Mouse (Mus musculus): ENCODE measurements around the gene Rgs4. TPM values are rescaled to one million over a fixed set of nuclear protein-coding genes. Genes with fewer than 3 reads are reported as not detected.

The Rgs4 gene
- polyA plus RNA-seq (2012; ENCODE audit: insufficient read depth, insufficient read length, missing spikeins): 4.9 and 7.3 TPM in 2 replicates

- no peaks in the 10 kb centered on the region for H3K4me1 ChIP-seq (ENCODE audit: control insufficient read depth, insufficient read depth, insufficient read length, low read length)
- H3K4me3 ChIP-seq (ENCODE audit: insufficient read depth, low read depth, low read length): peak within 1 kb of the TSS; percentile 48
- no peak within 1 kb of the TSS; the same call in 1 of the 2 replicates for H3K27ac ChIP-seq (replicated peaks; ENCODE audit: low read depth, low read length)
Observed at GRCm38 (mm10) chr1:169747473-169747872, at the start of gene Rgs4. Gene Rgs4 (minus strand): TSS chr1:169747642.

- Histone ChIP-seq H3K4me1 (ENCODE audit: control insufficient read depth, insufficient read depth, insufficient read length, low read length) (no peaks in the 10 kb centered on the region), H3K4me3 (ENCODE audit: insufficient read depth, low read depth, low read length) (no peak overlapping the region)
Observed at GRCm38 (mm10) chr1:169792437-169792836, 45.0 kb upstream of the Rgs4 start.

GRCm38 (mm10) chr1:169785981-169786380, 38.5 kb upstream of the Rgs4 start:
- no peak overlapping the region for H3K4me3 ChIP-seq (ENCODE audit: insufficient read depth, low read depth, low read length)
- no peaks in the 10 kb centered on the region for H3K4me1 ChIP-seq (ENCODE audit: control insufficient read depth, insufficient read depth, insufficient read length, low read length)
- no peak overlapping the region for H3K27ac ChIP-seq (replicated peaks; ENCODE audit: low read depth, low read length)

More at GRCm38 (mm10) chr1:169792437-169792836, 45.0 kb upstream of the Rgs4 start:
- no peak overlapping the region for H3K27ac ChIP-seq (replicated peaks; ENCODE audit: low read depth, low read length)

- Histone ChIP-seq H3K27ac (replicated peaks; ENCODE audit: low read depth, low read length) (no peak overlapping the region), H3K4me1 (ENCODE audit: control insufficient read depth, insufficient read depth, insufficient read length, low read length) (no peaks in the 10 kb centered on the region), H3K4me3 (ENCODE audit: insufficient read depth, low read depth, low read length) (no peak overlapping the region)
Observed at GRCm38 (mm10) chr1:169776566-169776965, 29.1 kb upstream of the Rgs4 start.

GRCm38 (mm10) chr1:169764619-169764955, 17.1 kb upstream of the Rgs4 start:
- H3K27ac ChIP-seq (replicated peaks; ENCODE audit: low read depth, low read length): no peak overlapping the region
- H3K4me1 ChIP-seq (ENCODE audit: control insufficient read depth, insufficient read depth, insufficient read length, low read length): no peaks in the 10 kb centered on the region
- no peak overlapping the region for H3K4me3 ChIP-seq (ENCODE audit: insufficient read depth, low read depth, low read length)

GRCm38 (mm10) chr1:169763858-169764618, 16.6 kb upstream of the Rgs4 start:
- H3K27ac ChIP-seq (replicated peaks; ENCODE audit: low read depth, low read length): no peak overlapping the region
- H3K4me1 ChIP-seq (ENCODE audit: control insufficient read depth, insufficient read depth, insufficient read length, low read length): no peaks in the 10 kb centered on the region

GRCm38 (mm10) chr1:169762524-169762923, 15.1 kb upstream of the Rgs4 start:
- no peak overlapping the region for H3K27ac ChIP-seq (replicated peaks; ENCODE audit: low read depth, low read length)
- no peaks in the 10 kb centered on the region for H3K4me1 ChIP-seq (ENCODE audit: control insufficient read depth, insufficient read depth, insufficient read length, low read length)

More at GRCm38 (mm10) chr1:169763858-169764618, 16.6 kb upstream of the Rgs4 start:
- H3K4me3 ChIP-seq (ENCODE audit: insufficient read depth, low read depth, low read length): no peak overlapping the region

GRCm38 (mm10) chr1:169756532-169756931, 9.1 kb upstream of the Rgs4 start:
- Histone ChIP-seq H3K4me1 (ENCODE audit: control insufficient read depth, insufficient read depth, insufficient read length, low read length) (no peaks in the 10 kb centered on the region), H3K27ac (replicated peaks; ENCODE audit: low read depth, low read length) (no peak overlapping the region), H3K4me3 (ENCODE audit: insufficient read depth, low read depth, low read length) (no peak overlapping the region)

More at GRCm38 (mm10) chr1:169762524-169762923, 15.1 kb upstream of the Rgs4 start:
- H3K4me3 ChIP-seq (ENCODE audit: insufficient read depth, low read depth, low read length): no peak overlapping the region

- Histone ChIP-seq H3K27ac (replicated peaks; ENCODE audit: low read depth, low read length) (no peak overlapping the region), H3K4me3 (ENCODE audit: insufficient read depth, low read depth, low read length) (no peak overlapping the region), H3K4me1 (ENCODE audit: control insufficient read depth, insufficient read depth, insufficient read length, low read length) (no peaks in the 10 kb centered on the region)
Observed at GRCm38 (mm10) chr1:169752395-169752794, 5.0 kb upstream of the Rgs4 start.

- no peak overlapping the region for H3K27ac ChIP-seq (replicated peaks; ENCODE audit: low read depth, low read length)
- no peaks in the 10 kb centered on the region for H3K4me1 ChIP-seq (ENCODE audit: control insufficient read depth, insufficient read depth, insufficient read length, low read length)
- H3K4me3 ChIP-seq (ENCODE audit: insufficient read depth, low read depth, low read length): no peak overlapping the region
Observed at GRCm38 (mm10) chr1:169748439-169748838, 997 bp upstream of the Rgs4 start.

- Histone ChIP-seq H3K27ac (replicated peaks; ENCODE audit: low read depth, low read length) (no peak overlapping the region), H3K4me3 (ENCODE audit: insufficient read depth, low read depth, low read length) (no peak overlapping the region), H3K4me1 (ENCODE audit: control insufficient read depth, insufficient read depth, insufficient read length, low read length) (no peaks in the 10 kb centered on the region)
Observed at GRCm38 (mm10) chr1:169747902-169748301, 460 bp upstream of the Rgs4 start.

GRCm38 (mm10) chr1:169741147-169741546, 6.3 kb downstream of the Rgs4 start:
- no peak overlapping the region for H3K27ac ChIP-seq (replicated peaks; ENCODE audit: low read depth, low read length)
- no peaks in the 10 kb centered on the region for H3K4me1 ChIP-seq (ENCODE audit: control insufficient read depth, insufficient read depth, insufficient read length, low read length)
- no peak overlapping the region for H3K4me3 ChIP-seq (ENCODE audit: insufficient read depth, low read depth, low read length)

GRCm38 (mm10) chr1:169737231-169737630, 10.2 kb downstream of the Rgs4 start:
- H3K4me1 ChIP-seq (ENCODE audit: control insufficient read depth, insufficient read depth, insufficient read length, low read length): no peaks in the 10 kb centered on the region
- H3K4me3 ChIP-seq (ENCODE audit: insufficient read depth, low read depth, low read length): no peak overlapping the region
- H3K27ac ChIP-seq (replicated peaks; ENCODE audit: low read depth, low read length): peak overlapping the region; percentile 49

GRCm38 (mm10) chr1:169736139-169736538, 11.3 kb downstream of the Rgs4 start:
- Histone ChIP-seq H3K4me1 (ENCODE audit: control insufficient read depth, insufficient read depth, insufficient read length, low read length) (no peaks in the 10 kb centered on the region), H3K4me3 (ENCODE audit: insufficient read depth, low read depth, low read length) (no peak overlapping the region), H3K27ac (replicated peaks; ENCODE audit: low read depth, low read length) (peak overlapping the region; percentile 49; the same call in 1 of the 2 replicates)

- Histone ChIP-seq H3K4me3 (ENCODE audit: insufficient read depth, low read depth, low read length) (no peak overlapping the region), H3K27ac (replicated peaks; ENCODE audit: low read depth, low read length) (no peak overlapping the region)
Observed at GRCm38 (mm10) chr1:169730599-169731100, 16.8 kb downstream of the Rgs4 start.

GRCm38 (mm10) chr1:169726319-169726718, 21.1 kb downstream of the Rgs4 start:
- H3K27ac ChIP-seq (replicated peaks; ENCODE audit: low read depth, low read length): no peak overlapping the region
- no peak overlapping the region for H3K4me3 ChIP-seq (ENCODE audit: insufficient read depth, low read depth, low read length)
- H3K4me1 ChIP-seq (ENCODE audit: control insufficient read depth, insufficient read depth, insufficient read length, low read length): no peaks in the 10 kb centered on the region; the same call in 1 of the 2 replicates

More at GRCm38 (mm10) chr1:169730599-169731100, 16.8 kb downstream of the Rgs4 start:
- H3K4me1 ChIP-seq (ENCODE audit: control insufficient read depth, insufficient read depth, insufficient read length, low read length): no peaks in the 10 kb centered on the region; the same call in 1 of the 2 replicates
